8 mouse cellular contexts compared by ENCODE assay signal in the genomic region with DNA sequence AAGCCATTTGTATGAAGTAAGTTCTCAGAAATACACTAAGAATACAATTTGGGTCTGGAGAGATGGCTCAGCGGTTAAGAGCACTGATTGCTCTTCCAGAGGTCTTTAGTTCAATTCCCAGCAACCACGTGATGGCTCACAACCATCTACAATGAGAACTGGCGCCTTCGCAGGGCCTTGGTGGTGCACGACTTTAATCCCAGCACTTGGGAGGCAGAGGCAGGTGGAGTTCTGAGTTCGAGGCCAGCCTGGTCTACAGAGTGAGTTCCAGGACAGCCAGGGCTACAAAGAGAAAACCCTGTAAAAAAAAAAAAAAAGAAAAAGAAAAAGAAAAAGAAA. TPM values are rescaled to one million over a fixed set of nuclear protein-coding genes. Genes with fewer than 3 reads are reported as not detected.
DNase-seq lines count a peak whose midpoint lies in the region; ATAC-seq and TF ChIP-seq lines count a peak whose summit lies in the region.
"Not testable (repeated sequence)": the region's sequence is repeated elsewhere in the genome, so short reads cannot be mapped to it uniquely, and the experiment has no call there.

No protein-coding gene starts in this region.

- H3K4me3 ChIP-seq in ES-Bruce4 (ENCODE audit: low read depth, low read length); left cerebral cortex, adult 2 months; midbrain, embryonic 12.5 days: not testable (repeated sequence)
- peak overlapping the region; percentile 67; the same call in 1 of the 2 replicates for H3K4me3 ChIP-seq in embryonic facial prominence, embryonic 13.5 days
- H3K4me3 ChIP-seq in heart, embryonic 12.5 days: peak overlapping the region; percentile 82; the same call in 1 of the 2 replicates
- peak overlapping the region; percentile 80 for H3K4me3 ChIP-seq in hindbrain, embryonic 15.5 days
- peak overlapping the region in 1 of 2 experiments; percentile 87; a peak in 2 of 4 replicates for H3K4me3 ChIP-seq in liver, embryonic 14.5 days (ENCODE audit: insufficient read depth in 1 of 2, low read depth in 2 of 2, low read length in 2 of 2)
- 0 out of 2 replicates have a peak overlapping the region, but pooled peaks have one; percentile 83 for H3K4me3 ChIP-seq in stomach, embryonic 16.5 days (replicated peaks; ENCODE audit: low read length)

- TF ChIP-seq POLR2A in ES-Bruce4 (IDR thresholded peaks at IDR 0.05; ENCODE audit: insufficient read depth, low read length): not testable (repeated sequence)

- not testable (repeated sequence) for H3K9me3 ChIP-seq in ES-Bruce4 (replicated peaks; ENCODE audit: control insufficient read depth, insufficient read depth, low read length, poor library complexity, severe bottlenecking); embryonic facial prominence, embryonic 13.5 days; heart, embryonic 12.5 days (replicated peaks); hindbrain, embryonic 15.5 days; liver, embryonic 14.5 days (ENCODE audit: control insufficient read depth, low read length); midbrain, embryonic 12.5 days; stomach, embryonic 16.5 days (replicated peaks; ENCODE audit: control insufficient read depth, low read length)

- peaks cover 30% of the 10 kb centered on the region for H3K36me3 ChIP-seq in ES-Bruce4 (ENCODE audit: control insufficient read depth, insufficient read depth, low read length, poor library complexity, severe bottlenecking)
- H3K36me3 ChIP-seq in embryonic facial prominence, embryonic 13.5 days: peaks cover 27% of the 10 kb centered on the region
- peaks cover 28% of the 10 kb centered on the region for H3K36me3 ChIP-seq in heart, embryonic 12.5 days
- peaks cover 11% of the 10 kb centered on the region for H3K36me3 ChIP-seq in hindbrain, embryonic 15.5 days
- peaks cover 22% of the 10 kb centered on the region for H3K36me3 ChIP-seq in liver, embryonic 14.5 days (replicated peaks; ENCODE audit: control insufficient read depth, insufficient read depth, low read depth)
- H3K36me3 ChIP-seq in midbrain, embryonic 12.5 days: peaks cover 16% of the 10 kb centered on the region
- H3K36me3 ChIP-seq in stomach, embryonic 16.5 days (ENCODE audit: control insufficient read depth, insufficient read depth, low read length): peaks cover 17% of the 10 kb centered on the region

- not testable (repeated sequence) for ATAC-seq in embryonic facial prominence, embryonic 13.5 days (ENCODE audit: insufficient number of reproducible peaks, insufficient read depth, low FRiP score, low TSS enrichment, low read depth); heart, embryonic 12.5 days (ENCODE audit: insufficient number of reproducible peaks, low FRiP score); hindbrain, embryonic 15.5 days (ENCODE audit: low FRiP score, low read depth); liver, embryonic 14.5 days (ENCODE audit: insufficient read depth); midbrain, embryonic 12.5 days (ENCODE audit: low FRiP score, low read depth); stomach, embryonic 16.5 days (ENCODE audit: insufficient read depth, low FRiP score)

- TF ChIP-seq EP300 in ES-Bruce4 (IDR thresholded peaks at IDR 0.05; ENCODE audit: insufficient read depth, low read depth, low read length); liver, embryonic 14.5 days (IDR thresholded peaks at IDR 0.05; ENCODE audit: low read depth): not testable (repeated sequence)

- H3K4me1 ChIP-seq in ES-Bruce4 (ENCODE audit: control insufficient read depth, insufficient read depth, low read length): not testable (repeated sequence)
- H3K4me1 ChIP-seq in embryonic facial prominence, embryonic 13.5 days: peaks cover 36% of the 10 kb centered on the region
- H3K4me1 ChIP-seq in heart, embryonic 12.5 days (replicated peaks): peaks cover 34% of the 10 kb centered on the region
- peaks cover 22% of the 10 kb centered on the region for H3K4me1 ChIP-seq in hindbrain, embryonic 15.5 days (replicated peaks)
- peaks cover 21 to 32% of the 10 kb centered on the region in 2 experiments for H3K4me1 ChIP-seq in liver, embryonic 14.5 days (replicated peaks; ENCODE audit: control insufficient read depth in 2 of 2, insufficient read depth in 2 of 2, low read length in 1 of 2)
- peaks cover 19% of the 10 kb centered on the region for H3K4me1 ChIP-seq in midbrain, embryonic 12.5 days
- peaks cover 30% of the 10 kb centered on the region for H3K4me1 ChIP-seq in stomach, embryonic 16.5 days (ENCODE audit: control insufficient read depth, insufficient read depth, low read length)

- WGBS in embryonic facial prominence, embryonic 13.5 days: 73% methylated on average over 6 of the region's 6 CpGs
- 76% methylated on average over 6 of the region's 6 CpGs for WGBS in heart, embryonic 12.5 days
- 78% methylated on average over 6 of the region's 6 CpGs for WGBS in hindbrain, embryonic 15.5 days
- 67% methylated on average over 6 of the region's 6 CpGs for WGBS in liver, embryonic 14.5 days (ENCODE audit: insufficient replicate concordance)
- WGBS in midbrain, embryonic 12.5 days: 78% methylated on average over 6 of the region's 6 CpGs
- 80% methylated on average over 6 of the region's 6 CpGs for WGBS in stomach, embryonic 16.5 days

- intact Hi-C loops in left cerebral cortex, adult 2 months (cut with DNase I): loop anchor here (10.0 kb wide), 1 partner anchor 358 kb away; no protein-coding TSS in a partner anchor

- not testable (repeated sequence) for DNase-seq in left cerebral cortex, adult 2 months (ENCODE audit: extremely low spot score in 1 of 2, low spot score in 2 of 2); liver, embryonic 14.5 days (ENCODE audit: low read depth in 3 of 3, low spot score in 3 of 3)

- not testable (repeated sequence) for H3K27me3 ChIP-seq in ES-Bruce4 (ENCODE audit: control insufficient read depth, insufficient read depth, low read length, poor library complexity, severe bottlenecking); embryonic facial prominence, embryonic 13.5 days; heart, embryonic 12.5 days (replicated peaks); hindbrain, embryonic 15.5 days; liver, embryonic 14.5 days (ENCODE audit: control insufficient read depth, insufficient read depth, low read length); midbrain, embryonic 12.5 days; stomach, embryonic 16.5 days (ENCODE audit: control insufficient read depth, insufficient read depth, low read length)

- not testable (repeated sequence) for TF ChIP-seq CTCF in ES-Bruce4 (IDR thresholded peaks at IDR 0.05; ENCODE audit: low read depth, low read length); left cerebral cortex, adult 2 months (IDR thresholded peaks at IDR 0.05); liver, embryonic 14.5 days (IDR thresholded peaks at IDR 0.05; ENCODE audit: low read depth)

- peak overlapping the region; percentile 87 for H3K27ac ChIP-seq in ES-Bruce4 (ENCODE audit: insufficient read depth, low read length)
- H3K27ac ChIP-seq in embryonic facial prominence, embryonic 13.5 days; heart, embryonic 12.5 days (ENCODE audit: poor library complexity, severe bottlenecking); hindbrain, embryonic 15.5 days (replicated peaks); midbrain, embryonic 12.5 days (replicated peaks): not testable (repeated sequence)
- H3K27ac ChIP-seq in left cerebral cortex, adult 2 months: peak overlapping the region; percentile 61
- peak overlapping the region; percentile 26 for H3K27ac ChIP-seq in liver, embryonic 14.5 days
- peak overlapping the region; percentile 83; the same call in 1 of the 2 replicates for H3K27ac ChIP-seq in stomach, embryonic 16.5 days (ENCODE audit: low read length)

- H3K4me2 ChIP-seq in embryonic facial prominence, embryonic 13.5 days: peak overlapping the region; percentile 92
- peak overlapping the region; percentile 97 for H3K4me2 ChIP-seq in heart, embryonic 12.5 days
- peak overlapping the region; percentile 91 for H3K4me2 ChIP-seq in hindbrain, embryonic 15.5 days
- peak overlapping the region; percentile 96 for H3K4me2 ChIP-seq in liver, embryonic 14.5 days (ENCODE audit: low read depth)
- peak overlapping the region; percentile 78; the same call in 1 of the 2 replicates for H3K4me2 ChIP-seq in midbrain, embryonic 12.5 days (replicated peaks)
- H3K4me2 ChIP-seq in stomach, embryonic 16.5 days (ENCODE audit: low read depth, low read length): peak overlapping the region; percentile 95

- H3K9ac ChIP-seq in ES-Bruce4 (ENCODE audit: low read depth, poor library complexity, severe bottlenecking): peak overlapping the region; percentile 71
- H3K9ac ChIP-seq in embryonic facial prominence, embryonic 13.5 days; heart, embryonic 12.5 days; hindbrain, embryonic 15.5 days; liver, embryonic 14.5 days (replicated peaks); midbrain, embryonic 12.5 days (replicated peaks); stomach, embryonic 16.5 days (ENCODE audit: low read length): not testable (repeated sequence)

RNA-seq across cellular contexts. Expression of a gene that starts 0.6 kb away (rescaled TPM):
- 45.5 and 46.6 TPM in 2 replicates for polyA plus RNA-seq in ES-Bruce4 (2011; ENCODE audit: insufficient read depth, insufficient read length, low read depth, missing spikeins)
- polyA plus RNA-seq in embryonic facial prominence, embryonic 13.5 days (2015; fragmentation: Nextera tagmentation; extraction: Ambion mirVana): 34.1 and 38.1 TPM in 2 replicates
- 21.1 and 22.1 TPM in 2 replicates for polyA plus RNA-seq in heart, embryonic 12.5 days (2016; fragmentation: Nextera tagmentation; extraction: Ambion mirVana)
- polyA plus RNA-seq in hindbrain, embryonic 15.5 days (2015; fragmentation: Nextera tagmentation; extraction: Ambion mirVana): 21.0 and 22.5 TPM in 2 replicates
- 10 to 100 TPM; 17.3 to 22.0 TPM for total RNA-seq in left cerebral cortex, adult 2 months (2021)
- polyA plus RNA-seq in liver, embryonic 14.5 days (2012; rRNA removed): 13.8 and 15.5 TPM in 2 replicates
- 10.4 and 11.8 TPM in 2 replicates for polyA plus RNA-seq in liver, embryonic 14.5 days (2014; fragmentation: Nextera tagmentation; extraction: Ambion mirVana)
- polyA plus RNA-seq in midbrain, embryonic 12.5 days (2016; fragmentation: Nextera tagmentation; extraction: Ambion mirVana): 32.2 and 32.7 TPM in 2 replicates
- polyA plus RNA-seq in stomach, embryonic 16.5 days (2015; fragmentation: Nextera tagmentation; extraction: Ambion mirVana): 25.7 and 27.3 TPM in 2 replicates

RNA-seq across cellular contexts. Expression of a gene that starts 2.2 kb away (rescaled TPM):
- polyA plus RNA-seq in ES-Bruce4 (2011; ENCODE audit: insufficient read depth, insufficient read length, low read depth, missing spikeins): 181 and 185 TPM in 2 replicates
- polyA plus RNA-seq in embryonic facial prominence, embryonic 13.5 days (2015; fragmentation: Nextera tagmentation; extraction: Ambion mirVana): 359 and 377 TPM in 2 replicates
- 533 and 538 TPM in 2 replicates for polyA plus RNA-seq in heart, embryonic 12.5 days (2016; fragmentation: Nextera tagmentation; extraction: Ambion mirVana)
- 88.8 and 91.0 TPM in 2 replicates for polyA plus RNA-seq in hindbrain, embryonic 15.5 days (2015; fragmentation: Nextera tagmentation; extraction: Ambion mirVana)
- total RNA-seq in left cerebral cortex, adult 2 months (2021): 10 to 100 TPM; 38.2 to 38.4 TPM
- polyA plus RNA-seq in liver, embryonic 14.5 days (2012; rRNA removed): 195 and 227 TPM in 2 replicates
- 379 and 451 TPM in 2 replicates for polyA plus RNA-seq in liver, embryonic 14.5 days (2014; fragmentation: Nextera tagmentation; extraction: Ambion mirVana)
- 127 and 145 TPM in 2 replicates for polyA plus RNA-seq in midbrain, embryonic 12.5 days (2016; fragmentation: Nextera tagmentation; extraction: Ambion mirVana)
- polyA plus RNA-seq in stomach, embryonic 16.5 days (2015; fragmentation: Nextera tagmentation; extraction: Ambion mirVana): 334 and 340 TPM in 2 replicates
